Mouse (Mus musculus) ES-E14 (cell line): ENCODE results near the gene Fyco1. TPM values are rescaled to one million over a fixed set of nuclear protein-coding genes. Genes with fewer than 3 reads are reported as not detected.

Source experiments
- DNase-seq: peaks from one replicate; pipeline ENCODE4 v3.0.0-alpha.2; 2013; ENCODE audit warnings: low read depth, low spot score
- H3K27ac ChIP-seq: 2 replicates; pipeline ENCODE4 v1.5.1; 2012; ENCODE audit warnings: low read depth, mild to moderate bottlenecking, low read length, moderate library complexity, mixed read lengths; ENCODE audit not compliant: poor library complexity, insufficient read depth, severe bottlenecking
- H3K36me3 ChIP-seq: 2 replicates; pipeline ENCODE4 v1.6.1; 2012; ENCODE audit warnings: mild to moderate bottlenecking, low read length, moderate library complexity, mixed read lengths; ENCODE audit not compliant: control insufficient read depth, poor library complexity, insufficient read depth, severe bottlenecking
- H3K4me1 ChIP-seq, 2 experiments: fragments of 150-350 bp in 1 of 2; sonication (generic) in 1 of 2; 2 replicates each; pipeline ENCODE4 v1.6.1; 2012; ENCODE audit warnings: low read length in 2 of 2, mild to moderate bottlenecking in 1 of 2, mixed read lengths in 1 of 2; ENCODE audit not compliant: control insufficient read depth in 2 of 2, insufficient read depth in 2 of 2, poor library complexity in 1 of 2
- H3K4me3 ChIP-seq, 2 experiments: fragments of 150-350 bp in 1 of 2; sonication (generic) in 1 of 2; 2 replicates each; pipeline ENCODE4 v1.5.1; 2012; ENCODE audit warnings: low read length in 2 of 2, low read depth in 1 of 2, mild to moderate bottlenecking in 1 of 2, mixed read lengths in 1 of 2; ENCODE audit not compliant: insufficient read depth in 1 of 2, poor library complexity in 1 of 2, severe bottlenecking in 1 of 2
- H3K9ac ChIP-seq: 2 replicates; pipeline ENCODE4 v1.6.1; 2012; ENCODE audit warnings: low read depth, mild to moderate bottlenecking, low read length, mixed read lengths; ENCODE audit not compliant: poor library complexity, insufficient read depth, severe bottlenecking
- H3K9me3 ChIP-seq: fragments of 150-350 bp; sonication (generic); 2 replicates; pipeline ENCODE4 v1.6.1; 2012; ENCODE audit warnings: low read depth, mild to moderate bottlenecking, low read length; ENCODE audit not compliant: control insufficient read depth, insufficient read depth
- CHD2 ChIP-seq: IDR thresholded peaks from 2 replicates; pipeline ENCODE4 v1.6.1; 2014; ENCODE audit warnings: mild to moderate bottlenecking, low read depth, low read length, inconsistent platforms
- HCFC1 ChIP-seq: IDR thresholded peaks from 2 replicates; pipeline ENCODE4 v1.6.1; 2012; ENCODE audit warnings: low read length, inconsistent platforms, borderline replicate concordance; ENCODE audit not compliant: insufficient read depth
- MAFK ChIP-seq: IDR thresholded peaks from 2 replicates; pipeline ENCODE4 v1.6.1; 2014; ENCODE audit warnings: mild to moderate bottlenecking, low read depth, low read length, inconsistent platforms; ENCODE audit not compliant: insufficient read depth
- ZC3H11A ChIP-seq: IDR thresholded peaks from 2 replicates; pipeline ENCODE4 v1.6.1; 2012; ENCODE audit warnings: low read depth, mild to moderate bottlenecking, inconsistent platforms, low read length, borderline replicate concordance
- ZNF384 ChIP-seq: IDR thresholded peaks from 2 replicates; pipeline ENCODE4 v1.6.1; 2012; ENCODE audit warnings: low read depth, low read length, inconsistent platforms
- in situ Hi-C, 2 experiments: fragments of 600-800 bp; cut with MboI; formaldehyde crosslinking; loops; one replicate each; pipeline ENCODE4 v1.15.1; 2025; ENCODE audit warnings: low sequenced_read_pairs in 2 of 2, inconsistent platforms in 1 of 2; ENCODE audit not compliant: unreplicated experiment in 2 of 2
- total RNA-seq: library from RNA; depleted of rRNA; stranded (reverse); fragments of 300-350 nt; gene quantifications from 2 replicates; pipeline ENCODE4 v1.2.3, GENCODE M21; 2012

The Fyco1 gene
- total RNA-seq, 1 experiment, result 7.9 TPM

DNA sequence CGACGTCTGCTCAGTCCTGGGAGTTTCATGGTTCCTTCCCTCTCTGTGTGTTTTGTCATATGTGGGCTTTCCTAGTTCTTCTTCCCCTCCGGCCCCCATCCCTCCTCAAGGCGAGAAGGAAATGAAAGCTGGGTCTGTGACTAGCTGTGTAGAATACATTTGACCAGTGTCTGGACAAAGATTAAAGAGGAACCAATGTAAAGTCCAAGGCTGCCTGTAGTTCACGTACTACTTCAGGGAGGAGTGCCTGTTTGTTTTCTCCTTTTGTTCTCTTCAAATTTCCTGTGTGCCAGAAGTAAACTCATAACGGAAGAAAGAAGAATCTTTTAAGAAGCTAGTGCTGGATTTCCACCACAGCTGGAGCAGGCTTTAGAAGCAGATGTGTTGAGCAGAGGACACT lies 82.2 kb downstream of the Fyco1 start:
- no peaks in the 10 kb centered on the region for H3K4me1 ChIP-seq
- no peaks in the 10 kb centered on the region for H3K36me3 ChIP-seq
- in situ Hi-C loops, result no loop called here
- no peaks in the 10 kb centered on the region for H3K9me3 ChIP-seq
- no peak for DNase-seq
- no peak overlapping the region for H3K9ac ChIP-seq
- no peak overlapping the region for H3K27ac ChIP-seq
- TF ChIP-seq CHD2 (no peak), ZNF384 (no peak), HCFC1 (no peak), MAFK (no peak), ZC3H11A (no peak)
- H3K4me3 ChIP-seq, result no peak overlapping the region

DNA sequence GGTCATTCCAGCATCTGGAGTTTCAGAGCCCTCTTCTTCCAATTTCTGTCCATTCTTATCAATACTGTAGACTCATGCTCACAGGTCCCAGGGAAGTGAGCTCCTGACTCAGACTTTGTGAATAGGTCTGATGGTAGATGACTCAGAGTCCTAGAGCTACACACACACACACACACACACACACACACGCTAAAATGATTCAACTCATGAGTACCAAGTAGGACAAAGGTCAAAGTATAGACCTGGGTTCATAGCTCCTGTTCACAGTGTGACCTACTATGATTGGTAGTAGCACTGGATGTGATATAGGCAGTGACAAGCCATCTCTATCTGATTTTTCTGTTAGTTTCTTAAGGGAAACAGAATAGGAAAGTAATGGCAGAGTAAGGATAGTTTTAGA lies 83.3 kb downstream of the Fyco1 start:
- in situ Hi-C loops, result no loop called here
- no peak overlapping the region for H3K4me3 ChIP-seq

DNA sequence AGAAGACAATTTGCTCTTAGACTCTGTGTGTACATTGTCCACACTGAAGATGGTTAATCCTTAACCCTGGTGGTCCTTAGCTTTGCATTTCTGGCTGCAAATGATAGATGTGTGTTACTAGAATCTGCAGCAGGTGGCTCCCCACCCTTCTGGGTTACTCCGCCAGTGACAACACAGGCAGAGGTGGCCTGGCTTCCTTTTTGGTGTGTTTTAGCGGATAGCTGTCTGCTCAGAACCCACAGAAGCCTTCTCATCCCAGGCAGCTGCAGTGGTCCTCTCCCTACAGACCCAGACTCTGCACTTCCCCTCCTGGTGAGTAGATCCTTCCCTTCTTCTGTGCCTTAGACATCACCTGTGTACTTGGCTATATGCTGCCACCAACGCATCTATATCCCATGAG lies 84.7 kb downstream of the Fyco1 start:
- no peak overlapping the region for H3K27ac ChIP-seq
- no peak overlapping the region for H3K9ac ChIP-seq
- H3K36me3 ChIP-seq, result no peaks in the 10 kb centered on the region
- H3K4me1 ChIP-seq, result no peaks in the 10 kb centered on the region
- H3K4me3 ChIP-seq, result no peak overlapping the region
- in situ Hi-C loops, result no loop called here
- DNase-seq, result no peak
- H3K9me3 ChIP-seq, result no peaks in the 10 kb centered on the region
- TF ChIP-seq ZNF384 (no peak), CHD2 (no peak), HCFC1 (no peak), ZC3H11A (no peak), MAFK (no peak)

More for the DNA sequence above, 83.3 kb downstream of the Fyco1 start:
- no peaks in the 10 kb centered on the region for H3K9me3 ChIP-seq
- no peaks in the 10 kb centered on the region for H3K4me1 ChIP-seq
- TF ChIP-seq ZNF384 (no peak), CHD2 (no peak), ZC3H11A (no peak), HCFC1 (no peak), MAFK (no peak)
- no peak for DNase-seq
- no peaks in the 10 kb centered on the region for H3K36me3 ChIP-seq
- H3K9ac ChIP-seq, result no peak overlapping the region
- no peak overlapping the region for H3K27ac ChIP-seq

DNA sequence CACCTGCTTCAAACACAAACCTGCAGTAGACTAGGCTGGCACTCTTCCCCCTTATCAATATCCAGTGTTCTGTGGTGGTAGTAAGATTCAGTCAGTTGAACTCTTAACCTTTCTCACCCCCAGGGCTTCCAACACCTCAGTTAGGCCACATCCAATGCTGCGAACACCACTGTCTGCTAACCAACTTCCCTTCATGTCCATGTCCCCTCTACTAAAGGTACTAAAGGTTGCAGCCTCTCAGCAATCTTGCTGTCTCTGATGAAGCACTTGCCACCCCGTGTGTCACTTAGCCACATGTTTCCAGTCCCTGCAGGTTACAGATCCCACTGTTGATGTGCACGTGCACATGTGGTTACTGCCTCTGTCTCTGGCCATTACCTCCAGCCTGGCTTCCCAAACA lies 87.9 kb downstream of the Fyco1 start:
- in situ Hi-C loops, result no loop called here
- no peaks in the 10 kb centered on the region for H3K9me3 ChIP-seq
- H3K36me3 ChIP-seq, result no peaks in the 10 kb centered on the region
- H3K4me1 ChIP-seq, result no peaks in the 10 kb centered on the region
- no peak overlapping the region for H3K27ac ChIP-seq
- no peak overlapping the region for H3K4me3 ChIP-seq
- no peak overlapping the region for H3K9ac ChIP-seq
- TF ChIP-seq CHD2 (no peak), ZNF384 (no peak), MAFK (no peak)
- DNase-seq, result no peak

DNA sequence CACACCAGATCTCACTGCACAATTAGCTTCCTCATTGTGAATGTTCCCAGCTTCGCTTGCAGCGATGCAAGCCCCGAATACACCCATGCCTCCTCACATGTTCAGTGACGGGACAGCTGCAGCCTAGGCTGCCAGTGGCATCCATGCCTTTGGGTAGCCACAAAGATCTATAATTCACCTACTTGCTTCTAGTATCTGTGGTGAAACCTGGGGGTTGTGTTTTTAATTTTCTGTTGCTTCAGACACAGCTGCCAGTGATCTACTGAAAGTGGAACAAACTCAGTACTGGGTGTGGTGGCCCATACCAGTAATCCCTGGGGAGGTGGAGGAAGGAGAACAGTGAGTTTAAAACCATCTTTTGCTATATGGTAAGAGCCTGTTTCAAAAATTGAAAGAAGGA lies 88.8 kb downstream of the Fyco1 start:
- H3K27ac ChIP-seq, result no peak overlapping the region
- no peaks in the 10 kb centered on the region for H3K36me3 ChIP-seq
- no peak for TF ChIP-seq MAFK
- H3K9me3 ChIP-seq, result no peaks in the 10 kb centered on the region
- no peak for DNase-seq
- H3K4me1 ChIP-seq, result no peaks in the 10 kb centered on the region
- no peak overlapping the region for H3K4me3 ChIP-seq
- in situ Hi-C loops, result no loop called here
- H3K9ac ChIP-seq, result no peak overlapping the region
